Mouse (Mus musculus) cerebellum, adult 11-12 months (tissue): Measurements from ENCODE around the gene Rgl1.
"Not testable (repeated sequence)": the region's sequence is repeated elsewhere in the genome, so short reads cannot be mapped to it uniquely, and the experiment has no call there.

Experiments
- DNase-seq: peaks from one replicate; pipeline ENCODE4 v3.0.0; 2022

Gene Rgl1

GRCm38 (mm10) chr1:152766032-152766772, at the start of gene Rgl1, which contains the start of gene Arpc5:
Gene Rgl1, minus strand, starts transcription at chr1:152766351.
Gene Arpc5, plus strand, starts transcription at chr1:152766542.
- DNase-seq, result peak; percentile 97

- peak; percentile 21 for DNase-seq
Observed at GRCm38 (mm10) chr1:152815265-152815701, 49.1 kb upstream of the Rgl1 start.

GRCm38 (mm10) chr1:152810533-152811439, 44.6 kb upstream of the Rgl1 start:
- DNase-seq, result no peak

- no peak for DNase-seq
Observed at GRCm38 (mm10) chr1:152809541-152810252, 43.5 kb upstream of the Rgl1 start.

GRCm38 (mm10) chr1:152808392-152808680, 42.2 kb upstream of the Rgl1 start:
- no peak for DNase-seq

GRCm38 (mm10) chr1:152807619-152808391, 41.7 kb upstream of the Rgl1 start:
- DNase-seq, result no peak

- DNase-seq, result no peak
Observed at GRCm38 (mm10) chr1:152804907-152805306, 38.8 kb upstream of the Rgl1 start.

- no peak for DNase-seq
Observed at GRCm38 (mm10) chr1:152800633-152801176, 34.6 kb upstream of the Rgl1 start.

GRCm38 (mm10) chr1:152799897-152800296, 33.7 kb upstream of the Rgl1 start, which contains the start of gene Ncf2:
Gene Ncf2, plus strand, starts transcription at chr1:152800194.
- no peak for DNase-seq

- DNase-seq, result no peak
Observed at GRCm38 (mm10) chr1:152798125-152798524, 32.0 kb upstream of the Rgl1 start.

- no peak for DNase-seq
Observed at GRCm38 (mm10) chr1:152796683-152797263, 30.6 kb upstream of the Rgl1 start.

- no peak for DNase-seq
Observed at GRCm38 (mm10) chr1:152795688-152796255, 29.6 kb upstream of the Rgl1 start.

GRCm38 (mm10) chr1:152793495-152794130, 27.5 kb upstream of the Rgl1 start:
- DNase-seq, result no peak

GRCm38 (mm10) chr1:152792736-152793494, 26.8 kb upstream of the Rgl1 start:
- peak; percentile 40 for DNase-seq

- no peak for DNase-seq
Observed at GRCm38 (mm10) chr1:152791269-152791668, 25.1 kb upstream of the Rgl1 start.

GRCm38 (mm10) chr1:152790821-152791220, 24.7 kb upstream of the Rgl1 start:
- no peak for DNase-seq

GRCm38 (mm10) chr1:152790254-152790653, 24.1 kb upstream of the Rgl1 start:
- no peak for DNase-seq

- no peak for DNase-seq
Observed at GRCm38 (mm10) chr1:152788121-152788660, 22.0 kb upstream of the Rgl1 start.

- no peak for DNase-seq
Observed at GRCm38 (mm10) chr1:152786953-152787352, 20.8 kb upstream of the Rgl1 start.

- DNase-seq, result not testable (repeated sequence)
Observed at GRCm38 (mm10) chr1:152785446-152785845, 19.3 kb upstream of the Rgl1 start.
